Mouse (Mus musculus): ENCODE data around the gene Otud3. TPM values are rescaled to one million over a fixed set of nuclear protein-coding genes. Genes with fewer than 3 reads are reported as not detected.
"Not testable (repeated sequence)": the region's sequence is repeated elsewhere in the genome, so short reads cannot be mapped to it uniquely, and the experiment has no call there.

The Otud3 gene
- polyA plus RNA-seq, 1 experiment from 2014 or later = 1.2 TPM

DNA sequence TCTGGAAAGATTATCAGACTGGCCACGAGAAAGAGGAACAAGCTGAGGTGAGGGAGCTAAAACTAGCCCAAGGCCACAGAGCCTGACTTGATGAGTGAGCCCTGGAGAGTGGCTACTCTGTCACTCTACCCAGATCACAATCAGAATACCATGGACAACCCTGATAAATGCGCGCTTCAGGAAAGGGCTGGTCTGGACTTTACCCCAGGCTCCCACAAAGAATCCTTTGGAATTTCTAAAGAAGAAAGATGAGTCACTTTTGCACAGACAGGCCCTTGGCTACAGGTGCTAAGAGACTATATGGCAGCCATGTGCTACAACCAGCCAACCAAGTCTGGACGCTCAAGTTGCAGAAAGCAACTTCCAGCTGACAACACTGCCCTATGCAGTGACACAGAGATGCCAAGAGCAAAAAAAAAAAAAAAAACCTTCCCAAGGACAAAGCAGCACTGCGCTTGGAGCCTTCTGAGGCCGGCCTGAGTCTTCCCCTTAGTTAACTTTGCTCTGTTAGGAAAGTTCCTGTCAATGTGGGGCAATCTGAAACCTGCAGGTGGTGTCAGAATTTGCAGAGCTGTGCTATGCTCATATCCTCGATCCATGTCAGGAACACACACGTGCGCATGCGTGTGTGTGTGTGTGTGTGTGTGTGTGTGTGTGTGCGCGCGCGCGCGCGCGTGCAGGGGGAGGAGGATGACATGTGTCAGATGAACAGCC is 8.0 kb downstream of the Otud3 start:
- 87% methylated on average over 18 of the region's 18 CpGs for WGBS (ENCODE audit: insufficient replicate concordance)
- Histone ChIP-seq H3K27me3 (ENCODE audit: insufficient read depth, low read length) (no peaks in the 10 kb centered on the region), H3K4me3 (ENCODE audit: low read depth, low read length) (no peak overlapping the region), H3K36me3 (replicated peaks; ENCODE audit: insufficient read depth, low read length) (peaks cover 36% of the 10 kb centered on the region), H3K27ac (ENCODE audit: low read depth) (no peak overlapping the region), H3K9me3 (ENCODE audit: low read length) (no peaks in the 10 kb centered on the region), H3K4me1 (ENCODE audit: insufficient read depth) (no peaks in the 10 kb centered on the region), H3K9ac (replicated peaks) (no peak overlapping the region), H3K4me2 (ENCODE audit: low read depth, low read length) (0 out of 2 replicates have a peak overlapping the region, but pooled peaks have one; percentile 6)
- DNase-seq (no peak), ATAC-seq (no peak)
- TF ChIP-seq CTCF (IDR thresholded peaks at IDR 0.05; ENCODE audit: low read depth) (no peak), EP300 (IDR thresholded peaks at IDR 0.05; ENCODE audit: low read depth) (no peak)

DNA sequence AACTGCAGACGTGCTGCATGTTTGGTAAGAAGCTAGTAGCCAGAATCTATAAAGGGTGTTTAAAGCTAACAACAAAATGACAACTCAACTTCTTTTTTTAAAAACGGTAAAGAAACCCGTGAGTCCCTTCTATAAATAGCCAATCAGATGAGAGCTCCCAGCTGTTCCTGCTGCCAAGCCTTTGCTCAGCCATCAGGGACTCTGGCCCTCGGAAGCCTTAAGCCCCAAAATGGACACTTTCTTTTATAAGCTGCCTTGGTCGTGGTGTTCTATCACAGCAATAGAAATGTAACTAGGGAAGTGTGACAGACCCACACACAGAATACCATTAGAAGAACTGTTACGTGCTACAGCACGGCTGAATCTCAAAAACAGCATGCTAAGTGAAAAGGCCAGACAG is 14.4 kb downstream of the Otud3 start:
- ATAC-seq = no peak

DNA sequence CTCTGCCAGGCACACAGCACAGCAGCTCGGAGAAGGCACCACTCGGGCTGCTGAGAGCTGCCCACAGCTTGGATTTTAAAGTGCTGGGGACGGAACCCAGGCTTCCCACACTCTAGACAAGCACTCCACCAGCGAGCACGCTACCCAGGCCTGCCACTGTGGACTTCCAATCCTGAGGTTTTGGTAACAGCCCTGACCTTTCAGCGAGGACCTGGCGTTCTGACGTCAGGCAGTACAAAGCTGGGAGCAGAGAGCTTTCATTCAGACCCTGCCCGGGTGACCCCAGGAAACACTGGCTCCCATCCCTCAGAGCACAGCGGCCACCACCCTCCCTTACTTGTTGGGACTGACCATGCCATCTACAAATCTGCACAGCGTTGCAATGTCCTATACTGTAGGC is 20.0 kb downstream of the Otud3 start:
- H3K4me3 ChIP-seq (ENCODE audit: low read depth, low read length); H3K27me3 ChIP-seq (ENCODE audit: insufficient read depth, low read length); H3K4me2 ChIP-seq (ENCODE audit: low read depth, low read length); H3K9me3 ChIP-seq (ENCODE audit: low read length); ATAC-seq; H3K27ac ChIP-seq (ENCODE audit: low read depth); H3K4me1 ChIP-seq (ENCODE audit: insufficient read depth); H3K9ac ChIP-seq (replicated peaks); DNase-seq: not testable (repeated sequence)
- peaks cover 13% of the 10 kb centered on the region for H3K36me3 ChIP-seq (replicated peaks; ENCODE audit: insufficient read depth, low read length)
- 83% methylated on average over 11 of the region's 11 CpGs for WGBS (ENCODE audit: insufficient replicate concordance)

More for the DNA sequence above, 14.4 kb downstream of the Otud3 start:
- Histone ChIP-seq H3K36me3 (replicated peaks; ENCODE audit: insufficient read depth, low read length) (peaks cover 33% of the 10 kb centered on the region), H3K4me1 (ENCODE audit: insufficient read depth) (no peaks in the 10 kb centered on the region), H3K27me3 (ENCODE audit: insufficient read depth, low read length) (no peaks in the 10 kb centered on the region), H3K27ac (ENCODE audit: low read depth) (no peak overlapping the region), H3K9ac (replicated peaks) (no peak overlapping the region), H3K4me2 (ENCODE audit: low read depth, low read length) (no peak overlapping the region), H3K4me3 (ENCODE audit: low read depth, low read length) (no peak overlapping the region), H3K9me3 (ENCODE audit: low read length) (no peaks in the 10 kb centered on the region)
- DNase-seq = no peak
- WGBS (ENCODE audit: insufficient replicate concordance) = 75% methylated on average over 7 of the region's 7 CpGs
- TF ChIP-seq EP300 (IDR thresholded peaks at IDR 0.05; ENCODE audit: low read depth) (no peak), CTCF (IDR thresholded peaks at IDR 0.05; ENCODE audit: low read depth) (no peak)

DNA sequence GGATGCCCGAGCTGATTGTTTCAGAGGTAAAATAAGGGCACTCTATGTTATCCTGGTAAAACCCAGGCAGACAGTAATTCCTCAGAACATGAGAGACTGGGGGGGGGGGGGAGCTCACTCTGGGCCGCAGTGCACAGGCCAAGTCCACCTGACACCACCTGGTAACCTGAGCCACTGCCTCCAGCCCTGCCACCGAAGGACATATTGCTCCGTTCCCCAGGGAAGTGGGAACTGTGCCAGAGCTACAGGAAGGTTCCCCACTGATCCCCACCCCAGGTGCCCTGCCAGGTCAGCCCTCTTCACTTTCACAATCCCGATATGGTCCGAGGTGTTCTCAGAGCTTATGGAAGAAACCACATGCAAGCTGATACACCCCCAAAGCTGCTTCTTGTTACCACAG is 21.1 kb downstream of the Otud3 start:
- no peak overlapping the region for H3K27ac ChIP-seq (ENCODE audit: low read depth)
- H3K9me3 ChIP-seq (ENCODE audit: low read length) = no peaks in the 10 kb centered on the region
- no peaks in the 10 kb centered on the region for H3K27me3 ChIP-seq (ENCODE audit: insufficient read depth, low read length)
- peaks cover 4% of the 10 kb centered on the region for H3K36me3 ChIP-seq (replicated peaks; ENCODE audit: insufficient read depth, low read length)
- WGBS (ENCODE audit: insufficient replicate concordance) = 67% methylated on average over 5 of the region's 6 CpGs
- H3K4me2 ChIP-seq (ENCODE audit: low read depth, low read length) = no peak overlapping the region
- H3K4me1 ChIP-seq (ENCODE audit: insufficient read depth) = no peaks in the 10 kb centered on the region
- DNase-seq = no peak
- no peak overlapping the region for H3K9ac ChIP-seq (replicated peaks)
- no peak for ATAC-seq
- TF ChIP-seq EP300 (IDR thresholded peaks at IDR 0.05; ENCODE audit: low read depth) (no peak), CTCF (IDR thresholded peaks at IDR 0.05; ENCODE audit: low read depth) (no peak)
- no peak overlapping the region for H3K4me3 ChIP-seq (ENCODE audit: low read depth, low read length)

DNA sequence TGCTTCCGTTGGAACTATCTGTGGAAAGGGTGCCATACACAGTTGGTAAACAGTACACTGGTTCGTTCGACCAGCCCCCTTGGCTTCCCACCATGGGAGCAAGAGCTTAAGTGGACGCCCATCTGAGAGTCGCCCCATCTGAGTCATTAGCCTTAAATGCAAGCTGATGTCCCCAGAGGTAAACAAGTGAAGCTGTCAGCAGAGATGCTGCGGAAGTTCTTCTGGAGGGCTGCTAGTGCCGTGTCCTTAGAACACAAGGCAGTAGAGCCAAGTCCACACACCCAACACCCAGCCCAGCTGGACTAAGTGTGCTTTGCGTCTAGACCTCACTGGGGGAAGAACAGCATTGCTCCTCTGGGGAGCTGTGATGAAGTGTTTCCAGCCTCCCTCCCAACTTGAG is 24.1 kb downstream of the Otud3 start:
- Histone ChIP-seq H3K36me3 (replicated peaks; ENCODE audit: insufficient read depth, low read length) (no peaks in the 10 kb centered on the region; the same call in 1 of the 2 replicates), H3K9me3 (ENCODE audit: low read length) (no peaks in the 10 kb centered on the region), H3K27me3 (ENCODE audit: insufficient read depth, low read length) (no peaks in the 10 kb centered on the region), H3K9ac (replicated peaks) (no peak overlapping the region), H3K4me1 (ENCODE audit: insufficient read depth) (no peaks in the 10 kb centered on the region), H3K4me2 (ENCODE audit: low read depth, low read length) (no peak overlapping the region), H3K4me3 (ENCODE audit: low read depth, low read length) (no peak overlapping the region), H3K27ac (ENCODE audit: low read depth) (no peak overlapping the region)
- WGBS (ENCODE audit: insufficient replicate concordance) = 58% methylated on average over 8 of the region's 8 CpGs
- ATAC-seq = no peak
- no peak for TF ChIP-seq CTCF (IDR thresholded peaks at IDR 0.05; ENCODE audit: low read depth)
- TF ChIP-seq EP300 (IDR thresholded peaks at IDR 0.05; ENCODE audit: low read depth) = no peak
- DNase-seq = no peak

DNA sequence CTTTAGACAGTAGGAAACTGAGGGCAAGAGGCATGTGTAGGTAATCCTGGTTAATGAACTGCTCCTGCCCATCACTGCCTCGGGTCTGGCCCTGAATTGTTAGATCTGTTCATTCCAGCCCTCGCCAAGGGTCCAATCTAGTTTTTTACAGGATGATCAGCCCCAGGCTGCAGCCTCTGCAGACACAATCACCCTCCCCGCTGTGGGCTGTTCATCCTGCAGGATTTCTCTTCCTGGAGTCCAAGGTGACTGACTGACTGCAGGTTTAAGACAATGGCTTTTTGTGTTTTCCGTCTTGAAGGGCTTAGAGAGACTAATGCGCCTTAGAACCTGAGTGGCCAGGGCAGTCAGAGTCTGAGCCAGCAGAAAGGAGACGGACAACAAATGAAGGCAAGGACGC is 24.6 kb downstream of the Otud3 start:
- H3K27me3 ChIP-seq (ENCODE audit: insufficient read depth, low read length) = no peaks in the 10 kb centered on the region
- ATAC-seq = no peak
- H3K36me3 ChIP-seq (replicated peaks; ENCODE audit: insufficient read depth, low read length) = no peaks in the 10 kb centered on the region
- 65% methylated on average over 7 of the region's 7 CpGs for WGBS (ENCODE audit: insufficient replicate concordance)
- DNase-seq = no peak
- H3K4me1 ChIP-seq (ENCODE audit: insufficient read depth) = no peaks in the 10 kb centered on the region
- H3K27ac ChIP-seq (ENCODE audit: low read depth) = no peak overlapping the region
- H3K4me2 ChIP-seq (ENCODE audit: low read depth, low read length) = no peak overlapping the region
- no peak for TF ChIP-seq CTCF (IDR thresholded peaks at IDR 0.05; ENCODE audit: low read depth)
- TF ChIP-seq EP300 (IDR thresholded peaks at IDR 0.05; ENCODE audit: low read depth) = no peak
- no peak overlapping the region for H3K4me3 ChIP-seq (ENCODE audit: low read depth, low read length)
- H3K9ac ChIP-seq (replicated peaks) = no peak overlapping the region
- no peaks in the 10 kb centered on the region for H3K9me3 ChIP-seq (ENCODE audit: low read length)

All from liver, postnatal 0 days (tissue).